Mouse (Mus musculus) thymus, adult 2 months (tissue): ENCODE measurements at regions not wholly inside any gene's neighbourhood (a gene's known extent, or its start where the extent isn't known, plus 50 kb on each side); places are given as distances from the start of the nearest gene placed in this dataset.

Source experiments
- DNase-seq: peaks from one replicate; pipeline ENCODE4 v3.0.0; 2021
- H3K27ac ChIP-seq: fragments of 200-500 bp; 2 replicates; pipeline ENCODE4 v1.5.1; 2012; ENCODE audit warnings: low read length, control low read depth; ENCODE audit not compliant: control insufficient read depth, insufficient read depth
- H3K27me3 ChIP-seq: fragments of 200-500 bp; 2 replicates; pipeline ENCODE4 v1.6.1; 2012; ENCODE audit warnings: mild to moderate bottlenecking, low read length, moderate library complexity, mixed read lengths; ENCODE audit not compliant: control insufficient read depth, insufficient read depth
- H3K36me3 ChIP-seq: fragments of 200-500 bp; 2 replicates; pipeline ENCODE4 v1.6.1; 2012; ENCODE audit warnings: mild to moderate bottlenecking, low read length, moderate library complexity; ENCODE audit not compliant: control insufficient read depth, insufficient read depth
- H3K4me1 ChIP-seq: fragments of 200-500 bp; replicated peaks from 2 replicates; pipeline ENCODE4 v1.6.1; 2012; ENCODE audit warnings: low read length; ENCODE audit not compliant: control insufficient read depth, insufficient read depth
- H3K4me3 ChIP-seq: fragments of 200-500 bp; 2 replicates; pipeline ENCODE4 v1.5.1; 2012; ENCODE audit warnings: mild to moderate bottlenecking, low read length, control low read depth, moderate library complexity; ENCODE audit not compliant: control insufficient read depth, insufficient read depth
- CTCF ChIP-seq: fragments of 200-500 bp; IDR thresholded peaks from 2 replicates; pipeline ENCODE4 v1.5.1; 2012; ENCODE audit warnings: mild to moderate bottlenecking, control low read depth, low read length, moderate library complexity, borderline replicate concordance; ENCODE audit not compliant: control insufficient read depth, poor library complexity, insufficient read depth; ENCODE audit errors: extremely low read depth
- POLR2A ChIP-seq: fragments of 200-500 bp; IDR thresholded peaks from 2 replicates; pipeline ENCODE4 v1.6.1; 2012; ENCODE audit warnings: mild to moderate bottlenecking, low read length, control low read depth, moderate library complexity; ENCODE audit not compliant: control insufficient read depth, poor library complexity, insufficient read depth; ENCODE audit errors: extremely low read depth
- WGBS: fragments of 180-500 bp; shearing (Covaris S2); methylation state at CpG from one replicate; pipeline ENCODE4 v1.1.7; 2018; 5-methylcytosine and 5-hydroxymethylcytosine counted together

GRCm38 (mm10) chr8:89303326-89303725 lies 259.4 kb upstream of the Sall1 start:
- no peak overlapping the region for H3K4me3 ChIP-seq
- WGBS = 89% methylated on average over 4 of the region's 4 CpGs
- no peaks in the 10 kb centered on the region for H3K36me3 ChIP-seq
- TF ChIP-seq POLR2A (no peak), CTCF (no peak)
- DNase-seq = no peak
- no peaks in the 10 kb centered on the region for H3K27me3 ChIP-seq
- H3K4me1 ChIP-seq = no peaks in the 10 kb centered on the region
- no peak overlapping the region for H3K27ac ChIP-seq

DNA sequence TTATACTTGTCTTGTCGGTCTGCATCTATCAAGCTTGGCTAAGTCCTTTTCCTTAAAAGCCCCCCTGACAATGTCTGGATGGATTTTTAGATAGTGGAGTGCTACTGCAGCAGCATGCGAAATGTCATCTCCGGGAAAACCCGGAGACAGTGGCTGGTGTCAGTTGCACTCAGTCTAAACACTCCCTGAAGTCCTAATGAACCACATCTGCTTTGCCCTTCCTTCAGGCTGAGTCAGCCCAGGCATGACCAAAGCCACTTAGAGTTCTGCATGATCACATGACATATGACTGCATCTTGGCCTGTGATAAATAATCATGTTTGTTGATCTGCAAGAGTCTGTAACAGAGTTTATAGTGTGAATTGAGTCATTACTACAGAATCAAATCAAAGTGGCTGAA lies 255.7 kb upstream of the Sall1 start:
- TF ChIP-seq POLR2A (no peak), CTCF (no peak)
- no peaks in the 10 kb centered on the region for H3K4me1 ChIP-seq
- H3K27me3 ChIP-seq = no peaks in the 10 kb centered on the region
- WGBS = 91% methylated on average over 4 of the region's 4 CpGs
- H3K36me3 ChIP-seq = no peaks in the 10 kb centered on the region
- H3K27ac ChIP-seq = no peak overlapping the region
- DNase-seq = no peak
- no peak overlapping the region for H3K4me3 ChIP-seq

DNA sequence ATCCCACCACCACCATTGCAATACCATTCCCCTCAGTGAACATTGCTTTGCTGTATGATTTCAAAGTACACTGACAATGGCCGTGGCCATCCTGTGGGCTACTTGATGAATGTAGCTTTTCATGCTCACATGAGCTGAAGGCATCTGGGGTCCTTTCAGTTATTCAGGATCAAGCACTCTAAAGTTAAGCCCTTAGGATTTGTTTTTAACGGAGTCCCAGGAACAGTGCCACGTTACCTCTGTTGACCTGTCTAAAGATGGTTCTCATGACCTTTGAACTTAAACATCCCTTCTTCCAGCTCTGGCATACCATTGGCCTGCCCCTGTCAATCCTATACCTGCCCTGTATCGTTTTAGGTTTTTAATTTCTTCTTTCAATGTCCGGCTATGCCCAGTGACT lies 251.7 kb upstream of the Sall1 start:
- Histone ChIP-seq H3K27ac (no peak overlapping the region), H3K27me3 (no peaks in the 10 kb centered on the region), H3K4me3 (no peak overlapping the region), H3K4me1 (no peaks in the 10 kb centered on the region), H3K36me3 (no peaks in the 10 kb centered on the region)
- WGBS = 87% methylated on average over 5 of the region's 5 CpGs
- no peak for DNase-seq
- TF ChIP-seq CTCF (no peak), POLR2A (no peak)

DNA sequence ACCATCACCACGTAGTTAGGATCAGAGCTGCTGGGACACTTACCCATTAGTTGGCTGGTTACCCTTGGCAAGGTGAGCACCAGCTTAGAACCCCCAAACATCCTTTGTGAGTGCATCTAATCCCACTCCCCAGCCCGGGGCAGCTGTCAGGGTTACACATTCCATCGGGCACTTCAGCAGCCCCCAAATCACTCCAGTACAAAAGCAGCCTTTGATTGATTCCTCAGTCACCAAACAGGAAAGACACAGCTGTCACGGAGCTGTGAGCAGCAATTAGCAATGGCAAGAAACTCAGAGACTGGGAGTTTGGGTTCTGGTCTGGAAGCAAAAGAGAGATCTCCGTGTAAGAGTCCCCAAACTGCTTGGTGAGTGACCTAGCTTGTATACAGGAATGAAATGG lies 245.1 kb upstream of the Sall1 start:
- Histone ChIP-seq H3K36me3 (no peaks in the 10 kb centered on the region), H3K4me3 (no peak overlapping the region), H3K27ac (no peak overlapping the region), H3K4me1 (no peaks in the 10 kb centered on the region), H3K27me3 (no peaks in the 10 kb centered on the region)
- no peak for TF ChIP-seq POLR2A
- no peak for TF ChIP-seq CTCF
- no peak for DNase-seq
- 29% methylated on average over 5 of the region's 5 CpGs for WGBS

DNA sequence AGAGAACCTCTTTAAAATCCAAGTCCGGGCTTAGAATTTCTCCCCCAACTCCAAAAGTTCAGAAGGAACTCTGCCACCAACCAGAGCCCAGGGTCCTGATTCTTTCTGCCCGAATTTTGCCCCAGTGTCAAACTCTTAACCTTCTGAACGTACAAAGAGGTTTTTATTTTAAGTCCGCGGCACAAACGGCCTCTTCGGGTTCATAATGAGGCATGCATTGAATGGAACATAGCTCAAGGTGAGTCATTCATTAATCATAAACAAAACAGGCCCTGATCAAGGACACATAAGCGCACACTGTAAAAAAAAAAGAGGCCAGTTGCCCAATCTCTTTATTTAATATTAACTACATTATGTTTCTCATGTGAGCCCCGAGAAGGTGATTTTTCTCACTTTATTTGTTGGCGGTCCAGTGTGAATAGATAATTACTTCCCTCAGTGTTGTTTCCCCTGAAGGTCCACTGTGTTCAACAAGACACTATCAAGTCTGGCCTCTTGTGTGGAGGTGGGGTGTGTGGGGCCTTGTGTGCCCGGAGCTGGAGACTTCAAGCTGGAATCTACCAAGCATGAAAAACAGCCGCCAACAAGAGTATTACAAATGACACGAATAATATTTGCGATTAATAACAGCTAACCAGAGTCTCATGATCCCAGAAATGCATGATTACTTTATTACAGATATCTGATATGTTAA lies 241.1 kb upstream of the Sall1 start:
- Histone ChIP-seq H3K27ac (no peak overlapping the region), H3K4me3 (no peak overlapping the region), H3K36me3 (no peaks in the 10 kb centered on the region)

DNA sequence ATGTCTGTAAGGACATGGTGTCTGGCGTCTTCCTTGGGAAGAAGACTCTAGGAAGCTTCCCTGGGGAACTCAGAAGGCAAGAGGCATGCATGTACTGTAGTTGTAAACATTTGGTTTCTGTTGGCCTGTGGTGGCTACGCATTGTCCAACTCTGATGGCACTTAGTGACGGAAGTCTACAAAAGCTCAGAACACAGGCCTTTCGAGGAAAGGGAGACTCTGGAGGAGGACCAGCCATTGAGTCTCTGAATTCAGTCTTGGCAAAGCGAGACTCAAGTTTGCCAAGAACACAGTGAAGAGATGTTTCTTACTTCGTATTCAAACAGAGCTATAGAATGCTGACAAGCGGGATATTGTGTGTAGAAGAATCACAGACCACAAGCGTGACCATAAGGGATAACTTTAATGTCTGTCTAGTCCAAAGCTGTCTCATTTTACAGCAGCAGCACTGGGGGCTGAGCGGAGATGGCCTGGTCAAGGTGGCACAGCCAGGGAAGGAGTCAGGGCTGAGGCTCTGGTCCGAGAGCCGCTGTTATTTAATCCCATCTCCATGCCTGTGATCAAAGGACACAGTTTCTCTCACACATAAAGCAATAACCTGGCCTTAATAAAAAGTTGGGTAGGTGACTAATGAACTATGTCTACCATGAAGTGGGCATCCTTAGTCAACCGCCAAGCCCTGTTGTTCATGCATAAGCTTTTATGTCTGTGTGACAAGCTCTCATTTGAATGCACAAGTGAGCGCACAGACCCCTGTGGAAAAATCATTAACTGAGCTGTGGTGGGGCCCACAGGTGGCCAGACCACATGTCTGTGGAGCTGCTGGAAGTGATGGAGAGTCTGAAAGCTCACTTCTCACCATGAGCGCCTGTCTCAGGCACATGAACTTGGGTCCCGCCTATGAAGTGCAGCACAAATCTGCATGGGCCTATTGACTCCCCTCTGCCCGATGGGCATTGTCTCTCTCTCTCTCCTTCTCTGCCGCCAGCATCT lies 239.4 kb upstream of the Sall1 start:
- H3K36me3 ChIP-seq = no peaks in the 10 kb centered on the region
- DNase-seq = no peak
- TF ChIP-seq POLR2A = no peak
- no peaks in the 10 kb centered on the region for H3K4me1 ChIP-seq
- whole genome bisulfite sequencing = 93% methylated on average over 17 of the region's 17 CpGs
- H3K27me3 ChIP-seq = no peaks in the 10 kb centered on the region
- H3K4me3 ChIP-seq = no peak overlapping the region
- H3K27ac ChIP-seq = no peak overlapping the region

More for the DNA sequence above, 241.1 kb upstream of the Sall1 start:
- DNase-seq = no peak
- Histone ChIP-seq H3K27me3 (no peaks in the 10 kb centered on the region), H3K4me1 (no peaks in the 10 kb centered on the region)
- TF ChIP-seq CTCF (no peak), POLR2A (no peak)
- 93% methylated on average over 14 of the region's 14 CpGs for WGBS
